Mouse (Mus musculus) heart, embryonic 14.5 days (tissue): ENCODE measurements at regions not wholly inside any gene's neighbourhood (a gene's known extent, or its start where the extent isn't known, plus 50 kb on each side); places are given as distances from the start of the nearest gene placed in this dataset.

Experiments used
- ATAC-seq: fragments of 200-750 bp; cut with Nextera tagmentation; 2 replicates; pipeline ENCODE4 v1.8.0; 2017; ENCODE audit warnings: low read depth, moderate TSS enrichment; ENCODE audit not compliant: insufficient number of reproducible peaks, insufficient read depth, low FRiP score
- H3K27ac ChIP-seq, 2 experiments: fragments of 200-500 bp in 1 of 2; fragments of 300-500 bp in 1 of 2; sonication (generic) in 1 of 2; replicated peaks in 1 of 2; 2 replicates each; pipeline ENCODE4 v1.5.1; 2012 to 2014; ENCODE audit warnings: low read depth in 2 of 2, low read length in 2 of 2, control low read depth in 1 of 2, mild to moderate bottlenecking in 1 of 2, mixed read lengths in 1 of 2; ENCODE audit not compliant: control insufficient read depth in 1 of 2, insufficient read depth in 1 of 2
- H3K27me3 ChIP-seq: fragments of 300-500 bp; sonication (generic); 2 replicates; pipeline ENCODE4 v1.6.1; 2014; ENCODE audit warnings: mild to moderate bottlenecking, low read length, control low read depth; ENCODE audit not compliant: control insufficient read depth, insufficient read depth
- H3K36me3 ChIP-seq: fragments of 300-500 bp; sonication (generic); 2 replicates; pipeline ENCODE4 v1.6.1; 2014; ENCODE audit warnings: mild to moderate bottlenecking, control low read depth, low read length, mixed read lengths; ENCODE audit not compliant: control insufficient read depth, insufficient read depth
- H3K4me1 ChIP-seq, 2 experiments: fragments of 200-500 bp in 1 of 2; fragments of 300-500 bp in 1 of 2; sonication (generic) in 1 of 2; 2 replicates each; pipeline ENCODE4 v1.6.1; 2012 to 2014; ENCODE audit warnings: low read length in 2 of 2, control low read depth in 1 of 2, mixed read lengths in 1 of 2; ENCODE audit not compliant: control insufficient read depth in 2 of 2, insufficient read depth in 2 of 2
- H3K4me2 ChIP-seq: fragments of 300-500 bp; sonication (generic); 2 replicates; pipeline ENCODE4 v1.6.1; 2014; ENCODE audit warnings: mild to moderate bottlenecking, low read length
- H3K4me3 ChIP-seq, 2 experiments: fragments of 200-500 bp in 1 of 2; fragments of 300-500 bp in 1 of 2; sonication (generic) in 1 of 2; 2 replicates each; pipeline ENCODE4 v1.5.1; 2012 to 2014; ENCODE audit warnings: low read length in 2 of 2, mild to moderate bottlenecking in 2 of 2, control low read depth in 1 of 2, low read depth in 1 of 2, moderate library complexity in 1 of 2; ENCODE audit not compliant: control insufficient read depth in 1 of 2, insufficient read depth in 1 of 2
- H3K9ac ChIP-seq: fragments of 300-500 bp; sonication (generic); 2 replicates; pipeline ENCODE4 v1.6.1; 2014; ENCODE audit warnings: mild to moderate bottlenecking, low read length
- H3K9me3 ChIP-seq: fragments of 300-500 bp; sonication (generic); 2 replicates; pipeline ENCODE4 v1.6.1; 2016; ENCODE audit warnings: low read length, control low read depth; ENCODE audit not compliant: control insufficient read depth
- WGBS: fragments of 180-500 bp; shearing (Covaris S2); extraction: QIAGEN DNeasy Blood & Tissue Kit; methylation state at CpG from one replicate; pipeline ENCODE4 v1.1.7; 2014; 5-methylcytosine and 5-hydroxymethylcytosine counted together

GRCm38 (mm10) chr10:102943156-102943555, 86.9 kb downstream of the Alx1 start:
- no peaks in the 10 kb centered on the region for H3K36me3 ChIP-seq
- H3K9ac ChIP-seq, result no peak overlapping the region
- no peak for ATAC-seq
- no peaks in the 10 kb centered on the region for H3K9me3 ChIP-seq
- no peaks in the 10 kb centered on the region for H3K27me3 ChIP-seq
- no peaks in the 10 kb centered on the region for H3K4me1 ChIP-seq
- H3K4me2 ChIP-seq, result no peak overlapping the region
- no peak overlapping the region for H3K4me3 ChIP-seq
- H3K27ac ChIP-seq, result no peak overlapping the region

GRCm38 (mm10) chr10:102940823-102941519, 89.0 kb downstream of the Alx1 start:
- Histone ChIP-seq H3K4me3 (no peak overlapping the region), H3K4me2 (no peak overlapping the region), H3K27ac (no peak overlapping the region), H3K9me3 (no peaks in the 10 kb centered on the region), H3K9ac (no peak overlapping the region), H3K36me3 (no peaks in the 10 kb centered on the region), H3K27me3 (no peaks in the 10 kb centered on the region), H3K4me1 (no peaks in the 10 kb centered on the region)
- no peak for ATAC-seq

GRCm38 (mm10) chr10:102931445-102931844, 98.6 kb downstream of the Alx1 start:
- Histone ChIP-seq H3K4me1 (no peaks in the 10 kb centered on the region), H3K4me3 (no peak overlapping the region), H3K4me2 (no peak overlapping the region), H3K9me3 (no peaks in the 10 kb centered on the region), H3K27me3 (no peaks in the 10 kb centered on the region), H3K27ac (no peak overlapping the region), H3K9ac (no peak overlapping the region), H3K36me3 (no peaks in the 10 kb centered on the region)
- WGBS, result 25% methylated on average over 3 of the region's 3 CpGs
- no peak for ATAC-seq

- Histone ChIP-seq H3K9ac (no peak overlapping the region), H3K27me3 (no peaks in the 10 kb centered on the region), H3K27ac (no peak overlapping the region), H3K9me3 (no peaks in the 10 kb centered on the region), H3K36me3 (no peaks in the 10 kb centered on the region), H3K4me2 (no peak overlapping the region), H3K4me1 (no peaks in the 10 kb centered on the region), H3K4me3 (no peak overlapping the region)
- ATAC-seq, result no peak
- 70% methylated on average over 1 of the region's 1 CpGs for WGBS
Observed at GRCm38 (mm10) chr10:102928651-102929050, 101.4 kb downstream of the Alx1 start.

GRCm38 (mm10) chr10:102897368-102897767, 132.6 kb downstream of the Alx1 start:
- H3K9me3 ChIP-seq, result no peaks in the 10 kb centered on the region
- ATAC-seq, result no peak
- 12% methylated on average over 2 of the region's 2 CpGs for WGBS

GRCm38 (mm10) chr10:102895952-102896351, 134.1 kb downstream of the Alx1 start:
- ATAC-seq, result no peak
- H3K4me1 ChIP-seq, result peaks cover 0 to 3% of the 10 kb centered on the region in 2 experiments; a peak in 1 of 4 replicates
- H3K36me3 ChIP-seq, result no peaks in the 10 kb centered on the region
- no peaks in the 10 kb centered on the region for H3K27me3 ChIP-seq
- no peak overlapping the region for H3K9ac ChIP-seq
- H3K9me3 ChIP-seq, result no peaks in the 10 kb centered on the region
- H3K4me3 ChIP-seq, result no peak overlapping the region
- no peak overlapping the region for H3K27ac ChIP-seq
- H3K4me2 ChIP-seq, result no peak overlapping the region
- 13% methylated on average over 1 of the region's 1 CpGs for WGBS

More at GRCm38 (mm10) chr10:102897368-102897767, 132.6 kb downstream of the Alx1 start:
- H3K4me2 ChIP-seq, result 0 out of 2 replicates have a peak overlapping the region, but pooled peaks have one; percentile 32
- no peaks in the 10 kb centered on the region for H3K36me3 ChIP-seq
- no peak overlapping the region for H3K9ac ChIP-seq
- H3K4me1 ChIP-seq, result peaks cover 0 to 3% of the 10 kb centered on the region in 2 experiments; a peak in 1 of 4 replicates
- H3K27me3 ChIP-seq, result no peaks in the 10 kb centered on the region
- H3K4me3 ChIP-seq, result no peak overlapping the region
- no peak overlapping the region for H3K27ac ChIP-seq

GRCm38 (mm10) chr10:102892373-102892772, 137.6 kb downstream of the Alx1 start:
- H3K4me2 ChIP-seq, result no peak overlapping the region
- H3K27ac ChIP-seq, result no peak overlapping the region
- 80% methylated on average over 3 of the region's 3 CpGs for WGBS
- no peak for ATAC-seq
- H3K36me3 ChIP-seq, result no peaks in the 10 kb centered on the region
- no peak overlapping the region for H3K4me3 ChIP-seq
- no peaks in the 10 kb centered on the region for H3K9me3 ChIP-seq
- no peak overlapping the region for H3K9ac ChIP-seq
- peaks cover 0 to 3% of the 10 kb centered on the region in 2 experiments; a peak in 1 of 4 replicates for H3K4me1 ChIP-seq
- no peaks in the 10 kb centered on the region for H3K27me3 ChIP-seq

GRCm38 (mm10) chr10:102889709-102890108, 140.3 kb downstream of the Alx1 start:
- H3K9ac ChIP-seq, result no peak overlapping the region
- no peak overlapping the region for H3K4me2 ChIP-seq
- 76% methylated on average over 3 of the region's 3 CpGs for WGBS
- no peaks in the 10 kb centered on the region for H3K36me3 ChIP-seq
- no peak overlapping the region for H3K4me3 ChIP-seq
- H3K27me3 ChIP-seq, result no peaks in the 10 kb centered on the region
- H3K4me1 ChIP-seq, result no peaks in the 10 kb centered on the region
- H3K27ac ChIP-seq, result no peak overlapping the region
- no peak for ATAC-seq
- H3K9me3 ChIP-seq, result no peaks in the 10 kb centered on the region
